Mouse (Mus musculus): Measurements from ENCODE around the gene Pafah1b3.

Gene Pafah1b3

DNA sequence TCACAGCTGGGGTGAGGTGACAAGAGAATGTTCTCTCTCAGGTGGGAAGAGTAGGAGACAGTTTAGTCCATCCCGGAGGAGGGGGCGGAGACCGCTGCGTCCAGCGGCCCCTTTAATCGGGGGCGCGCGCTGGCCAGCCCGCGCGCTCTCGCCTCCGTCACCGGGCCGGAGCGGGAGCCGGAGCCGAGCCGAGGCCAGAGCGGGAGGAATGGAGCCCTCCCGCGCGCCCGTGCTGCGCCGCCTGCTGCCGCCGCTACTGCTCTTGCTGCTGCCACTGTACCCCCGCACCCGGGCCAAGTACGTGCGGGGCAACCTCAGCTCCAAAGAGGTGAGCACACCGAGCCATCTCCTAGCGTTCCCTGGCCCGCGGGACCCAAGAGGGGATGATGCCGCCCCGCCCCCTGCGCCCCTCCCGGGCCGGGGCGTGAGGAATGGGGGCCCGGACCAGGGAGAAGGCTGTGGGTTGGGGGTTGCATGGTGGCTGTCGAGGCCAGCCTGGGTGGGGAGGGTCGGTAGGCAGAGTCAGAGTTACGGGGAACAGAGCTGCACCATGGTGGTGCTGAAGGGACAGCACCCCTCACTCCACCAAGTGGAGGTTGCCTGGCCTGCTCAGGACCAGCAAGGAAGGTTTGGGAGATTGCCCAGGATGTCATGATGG lies 8.3 kb upstream of the Pafah1b3 start, which contains the start of gene Tmem145:
Gene Tmem145 (plus strand): TSS at position 151 of the 658 bp plus-strand sequence.
- no peak for DNase-seq (ENCODE audit: low spot score in 2 of 2)

DNA sequence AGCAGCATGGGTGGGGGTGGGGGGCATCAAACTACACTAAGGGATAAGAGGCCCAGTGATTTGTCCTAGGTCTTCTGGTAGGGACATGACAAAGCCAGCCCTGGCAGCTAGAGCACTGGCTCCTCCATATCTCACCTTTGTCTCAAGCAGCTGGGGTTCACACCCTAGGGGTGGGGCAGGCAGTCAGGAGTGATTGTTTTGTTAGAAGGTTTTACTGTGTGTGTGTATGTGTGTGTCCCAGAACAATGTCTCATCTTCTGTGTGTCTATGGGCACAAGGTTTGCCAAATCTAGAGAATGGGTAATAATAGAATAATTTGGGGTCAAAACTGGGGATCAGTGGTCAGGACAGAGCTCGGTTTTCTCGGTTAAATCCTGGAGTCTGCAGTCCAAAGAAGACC lies 7.7 kb upstream of the Pafah1b3 start:
- DNase-seq (ENCODE audit: low spot score in 2 of 2) = no peak

DNA sequence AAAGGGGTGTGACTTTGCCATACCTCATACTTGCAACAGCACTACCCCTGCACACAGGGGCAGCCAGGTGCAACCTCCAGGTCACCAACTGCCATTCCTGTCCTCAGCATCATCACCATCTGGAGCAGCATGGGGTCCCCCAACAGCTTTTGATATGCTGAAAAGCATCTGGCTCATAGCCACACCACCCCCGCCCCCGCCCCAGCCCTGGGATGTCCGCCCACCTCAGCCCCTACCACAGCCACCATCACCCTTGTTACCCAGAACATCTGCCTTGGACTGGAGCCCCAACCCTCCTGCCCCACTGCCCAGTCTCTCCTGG lies 5.9 kb upstream of the Pafah1b3 start:
- no peak for DNase-seq (ENCODE audit: low spot score in 2 of 2)

DNA sequence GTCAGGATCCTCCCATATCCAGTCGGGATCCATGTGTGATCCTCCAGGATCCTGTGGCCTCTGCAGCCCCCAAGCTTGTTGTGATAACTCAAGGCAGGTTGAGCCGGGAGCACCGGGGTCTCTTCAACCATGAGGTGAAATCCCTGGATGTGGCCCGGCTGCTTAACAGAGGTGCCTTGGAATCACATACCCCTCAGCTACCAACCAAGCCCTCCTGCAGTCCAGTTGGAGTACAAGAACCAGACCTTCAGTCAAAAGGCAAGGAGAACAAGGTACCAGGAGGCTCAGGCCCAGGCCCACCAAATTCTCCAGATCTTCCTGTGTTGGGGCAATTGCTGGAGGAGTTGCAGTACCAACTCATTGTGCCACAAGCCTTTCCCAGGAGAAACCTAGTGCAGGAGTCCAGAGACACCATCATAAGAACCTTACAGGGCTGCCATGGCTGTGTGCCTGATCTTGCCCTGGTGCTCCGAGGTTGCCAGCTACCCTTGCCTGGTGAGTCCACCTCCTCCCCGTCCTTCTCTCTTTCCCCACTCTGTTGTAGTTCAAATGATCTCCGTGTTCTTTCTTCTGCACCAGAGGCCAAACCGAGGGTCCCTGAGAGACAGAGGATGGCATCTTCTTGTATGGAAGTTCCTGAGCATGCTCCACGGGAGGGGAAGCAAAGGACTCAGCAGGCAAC lies 5.4 kb upstream of the Pafah1b3 start:
- DNase-seq (ENCODE audit: low spot score in 2 of 2) = no peak

DNA sequence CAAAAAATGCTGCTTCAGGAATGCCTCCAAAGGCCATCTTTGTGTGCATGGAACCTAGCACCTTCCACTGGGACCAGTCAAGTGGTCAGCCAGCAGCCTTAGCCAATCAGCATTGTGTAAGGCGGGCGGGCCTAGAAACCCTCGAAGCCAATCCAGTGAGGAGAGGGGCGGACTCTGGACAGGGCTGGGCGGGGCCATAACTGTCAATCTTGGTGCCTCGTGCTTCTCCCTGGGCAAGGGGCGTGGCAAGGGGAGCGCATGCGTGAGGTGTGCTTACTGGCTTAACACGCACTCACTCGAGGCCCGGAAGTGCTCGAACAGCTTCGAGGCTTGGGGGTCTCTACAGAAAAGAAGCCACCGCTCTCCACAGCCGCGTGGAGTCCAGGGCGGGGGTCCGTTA lies 3.3 kb upstream of the Pafah1b3 start, which contains the start of gene Prr19:
Gene Prr19 (plus strand): TSS at position 349 of the 400 bp plus-strand sequence.
- DNase-seq (ENCODE audit: low spot score in 2 of 2) = no peak

DNA sequence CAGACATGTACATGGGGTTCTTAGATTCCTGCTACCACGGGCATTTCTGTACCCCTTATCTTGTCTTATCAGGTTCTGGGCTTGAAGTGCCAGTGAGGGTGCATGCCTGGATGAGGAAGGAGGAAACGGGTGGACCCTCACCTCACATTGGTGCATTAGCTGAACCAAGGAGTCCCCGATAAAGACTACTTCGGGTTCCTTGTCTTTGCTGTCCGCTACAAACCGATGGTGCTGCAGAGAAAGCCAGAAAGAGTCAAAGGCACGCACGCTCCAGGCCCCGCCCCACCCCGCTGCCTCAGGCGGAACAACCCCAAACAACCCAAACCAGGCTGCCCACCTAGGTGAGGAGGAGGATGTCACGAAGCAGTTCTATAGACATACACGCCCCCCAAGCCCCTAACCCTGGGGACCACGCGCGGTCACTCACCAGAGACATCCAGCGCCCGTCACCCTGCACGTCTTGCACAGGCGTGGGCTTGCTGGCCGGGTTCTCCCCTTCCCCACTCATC lies 787 bp downstream of the Pafah1b3 start:
- DNase-seq (ENCODE audit: low spot score in 2 of 2) = peak in 1 of 2 experiments; percentile 55

DNA sequence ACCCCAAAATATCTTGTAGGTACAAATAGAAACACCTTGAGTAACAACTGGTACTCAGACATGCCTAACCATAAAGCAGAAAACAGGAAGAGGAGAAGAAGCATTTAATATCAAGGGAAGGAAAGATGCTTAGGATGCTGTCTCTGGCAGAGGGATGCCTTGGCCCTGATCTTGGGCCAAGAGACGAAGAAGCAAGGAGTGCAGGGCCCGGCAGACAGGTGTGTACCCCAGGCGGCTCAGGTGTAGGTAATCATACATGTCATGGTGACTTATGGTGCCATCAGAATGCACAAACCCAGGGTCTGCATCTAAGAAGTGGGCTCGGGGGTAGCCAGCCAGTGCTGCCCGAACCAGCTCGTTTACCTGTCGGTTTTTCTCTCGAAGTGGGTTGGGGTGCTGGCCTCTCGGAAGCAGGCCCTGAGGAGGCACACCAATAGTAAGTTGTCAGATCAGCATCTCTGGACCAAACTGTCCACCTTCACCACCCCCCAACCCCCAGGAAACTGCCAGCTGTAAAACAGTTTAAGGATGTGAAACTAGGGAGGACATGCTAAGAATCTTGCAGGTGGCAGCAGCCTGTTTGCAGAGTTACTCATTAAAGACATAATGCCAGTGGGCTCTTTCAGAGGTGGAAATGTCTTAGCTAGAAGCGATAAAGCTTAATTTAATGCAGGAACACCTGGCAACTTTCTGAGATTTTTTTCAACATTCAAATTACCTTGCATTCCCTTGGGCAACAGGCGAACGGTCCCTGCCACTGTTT lies 2.6 kb downstream of the Pafah1b3 start:
- no peak for DNase-seq (ENCODE audit: low spot score in 2 of 2)

DNA sequence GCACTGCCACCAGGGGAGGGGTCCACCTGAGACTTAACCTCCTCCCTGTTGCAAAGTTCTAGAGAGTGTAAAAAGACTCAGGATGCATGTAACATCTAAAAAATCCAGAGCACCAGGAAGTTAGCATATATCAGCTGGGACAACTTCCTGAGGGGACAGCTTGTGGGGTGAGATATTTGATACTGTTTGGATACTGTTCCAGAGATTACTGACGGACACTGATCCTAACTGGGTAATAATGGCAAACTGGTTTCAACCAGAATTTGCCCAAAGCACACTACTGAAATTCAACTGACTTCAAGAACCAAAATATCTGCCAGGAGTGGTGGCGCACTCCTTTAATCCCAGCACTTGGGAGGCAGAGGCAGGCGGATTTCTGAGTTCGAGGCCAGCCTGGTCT lies 3.3 kb downstream of the Pafah1b3 start:
- no peak for DNase-seq (ENCODE audit: low spot score in 2 of 2)

DNA sequence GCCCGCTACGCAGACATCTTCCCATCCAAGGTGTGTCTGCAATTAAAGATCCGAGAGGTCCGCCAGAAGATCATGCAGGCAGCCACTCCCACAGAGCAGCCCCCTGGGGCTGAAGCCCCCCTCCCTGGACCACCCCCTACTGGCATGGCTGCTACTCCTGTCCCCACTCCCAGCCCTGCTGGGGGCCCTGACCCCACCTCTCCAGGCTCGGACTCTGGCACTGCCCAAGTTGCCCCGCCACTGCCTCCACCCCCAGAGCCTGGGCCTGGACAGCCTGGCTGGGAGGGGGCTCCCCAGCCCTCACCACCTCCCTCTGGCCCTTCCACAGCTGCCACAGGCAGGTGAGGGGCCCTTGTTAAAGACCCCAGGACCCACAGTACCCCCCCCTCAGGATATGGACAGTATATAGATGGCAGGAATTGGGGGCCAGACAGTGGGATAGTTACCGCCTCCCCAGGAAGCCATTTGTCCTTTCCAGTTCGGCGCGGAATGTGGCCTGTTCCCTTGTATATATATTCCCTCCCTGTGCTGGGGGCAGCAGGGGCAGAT lies 4.5 kb downstream of the Pafah1b3 start:
- no peak for DNase-seq (ENCODE audit: low spot score in 2 of 2)

DNA sequence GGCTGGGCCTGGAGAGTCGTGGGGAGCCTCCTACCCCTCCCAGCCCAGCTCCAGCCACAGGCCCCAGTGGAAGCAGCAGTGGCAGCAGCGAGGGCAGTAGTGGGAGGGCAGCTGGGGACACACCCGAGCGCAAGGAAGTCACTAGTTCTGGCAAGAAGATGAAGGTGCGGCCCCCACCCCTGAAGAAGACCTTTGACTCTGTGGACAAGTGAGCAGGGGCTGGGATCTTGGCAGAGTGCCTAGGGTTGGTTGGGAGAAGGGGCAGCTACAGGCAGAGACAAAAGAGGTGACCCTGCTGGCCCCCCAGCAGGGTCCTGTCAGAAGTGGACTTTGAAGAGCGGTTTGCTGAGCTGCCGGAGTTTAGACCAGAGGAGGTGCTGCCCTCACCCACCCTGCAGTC lies 5.7 kb downstream of the Pafah1b3 start:
- no peak for DNase-seq (ENCODE audit: low spot score in 2 of 2)

DNA sequence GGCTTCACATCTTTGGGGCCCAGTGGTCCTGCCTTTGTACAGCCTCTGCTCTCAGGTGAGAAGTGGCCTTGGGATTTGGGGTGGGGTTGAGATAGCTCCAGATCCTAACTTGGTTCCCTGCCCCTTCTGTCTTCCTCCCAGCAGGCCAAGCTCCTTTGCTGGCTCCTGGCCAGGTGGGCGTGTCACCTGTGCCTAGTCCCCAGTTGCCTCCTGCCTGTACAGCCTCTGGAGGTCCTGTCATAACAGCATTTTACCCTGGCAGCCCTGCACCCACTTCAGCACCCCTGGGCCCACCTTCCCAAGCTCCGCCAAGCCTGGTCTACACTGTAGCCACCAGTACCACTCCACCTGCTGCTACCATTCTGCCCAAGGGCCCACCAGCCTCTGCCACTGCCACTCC lies 6.9 kb downstream of the Pafah1b3 start:
- DNase-seq (ENCODE audit: low spot score in 2 of 2) = peak in 1 of 2 experiments; percentile 28

DNA sequence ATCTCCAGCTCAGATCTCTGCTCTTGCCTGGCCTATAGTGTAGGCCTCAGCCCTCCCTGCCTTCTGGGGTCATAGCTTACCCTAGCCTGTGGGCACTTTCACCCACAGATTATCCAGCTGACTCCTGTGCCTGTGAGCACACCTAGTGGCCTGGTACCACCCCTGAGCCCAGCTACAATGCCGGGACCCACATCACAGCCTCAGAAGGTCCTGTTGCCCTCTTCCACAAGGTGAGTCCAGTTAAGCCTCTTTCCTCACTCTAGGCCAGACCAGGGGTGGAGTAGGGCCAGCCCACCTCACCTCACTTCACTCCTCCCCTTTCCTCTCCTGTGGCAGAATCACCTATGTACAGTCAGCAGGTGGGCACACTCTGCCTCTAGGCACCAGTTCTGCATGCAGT lies 7.3 kb downstream of the Pafah1b3 start:
- DNase-seq (ENCODE audit: low spot score in 2 of 2) = no peak

DNA sequence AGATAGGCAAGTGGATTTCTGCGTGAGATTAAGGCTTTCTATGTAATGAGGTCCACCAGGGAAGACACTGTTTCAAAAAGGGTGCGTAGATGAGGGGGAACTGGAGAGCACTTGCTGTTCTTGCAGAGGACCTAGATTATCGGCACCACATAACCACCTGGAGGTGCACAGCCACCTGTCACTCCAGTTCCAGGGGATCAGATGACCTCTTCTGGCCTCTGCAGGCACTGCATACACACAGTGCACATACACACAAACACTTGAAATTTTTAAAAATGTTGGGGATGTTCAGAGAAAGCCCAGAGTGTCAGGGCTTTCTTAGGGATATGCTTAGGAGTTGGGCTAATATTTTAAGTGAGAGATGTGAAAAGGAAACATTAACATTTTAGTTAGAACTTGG lies 7.9 kb downstream of the Pafah1b3 start:
- DNase-seq (ENCODE audit: low spot score in 2 of 2) = no peak

DNA sequence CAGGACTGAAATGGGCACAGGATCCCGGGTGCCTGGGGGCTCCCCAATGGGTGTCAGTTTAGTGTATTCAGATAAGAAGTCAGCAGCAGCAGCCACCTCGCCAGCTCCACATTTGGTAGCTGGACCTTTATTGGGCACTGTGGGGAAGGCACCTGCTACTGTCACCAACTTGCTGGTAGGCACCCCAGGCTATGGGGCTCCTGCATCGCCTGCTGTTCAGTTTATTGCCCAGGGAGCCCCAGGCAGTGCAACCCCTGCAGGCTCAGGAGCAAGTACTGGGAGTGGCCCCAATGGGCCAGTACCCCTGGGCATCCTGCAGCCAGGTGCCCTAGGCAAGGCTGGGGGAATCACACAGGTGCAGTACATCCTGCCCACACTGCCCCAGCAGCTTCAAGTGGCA lies 9.1 kb downstream of the Pafah1b3 start:
- DNase-seq (ENCODE audit: low spot score in 2 of 2) = no peak

DNA sequence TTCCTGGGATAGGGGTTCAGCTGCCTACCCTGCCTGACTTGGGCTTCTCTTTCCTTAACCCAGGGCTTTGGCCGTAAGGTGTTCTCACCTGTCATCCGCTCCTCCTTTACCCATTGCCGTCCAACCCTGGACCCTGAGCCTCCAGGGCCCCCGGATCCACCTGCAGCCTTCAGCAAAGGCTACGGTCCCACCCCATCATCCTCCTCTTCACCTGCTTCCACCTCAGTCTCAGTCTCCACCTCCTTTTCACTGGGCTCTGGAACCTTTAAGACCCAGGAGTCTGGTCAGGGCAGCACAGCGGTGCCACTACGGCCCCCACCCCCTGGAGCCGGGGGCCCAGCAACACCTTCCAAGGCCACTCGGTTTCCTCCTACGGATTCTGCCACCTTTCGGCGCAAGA lies 9.8 kb downstream of the Pafah1b3 start:
- no peak for DNase-seq (ENCODE audit: low spot score in 2 of 2)

DNA sequence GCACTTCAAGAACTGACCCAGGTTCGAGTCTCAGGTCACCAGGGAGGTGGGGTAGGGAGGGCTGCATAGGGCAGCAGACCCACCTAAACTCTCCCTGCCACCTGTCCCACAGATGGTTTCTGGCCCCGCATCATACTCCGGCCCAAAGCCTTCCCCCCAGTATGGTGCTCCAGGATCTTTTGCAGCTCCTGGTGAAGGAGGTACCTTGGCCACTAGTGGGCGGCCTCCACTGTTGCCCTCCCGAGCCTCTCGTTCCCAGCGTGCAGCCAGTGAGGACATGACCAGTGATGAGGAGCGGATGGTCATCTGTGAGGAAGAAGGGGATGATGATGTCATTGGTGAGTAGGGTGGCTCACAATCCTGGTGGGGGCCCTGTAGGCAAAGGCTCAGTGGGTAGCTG lies 10.8 kb downstream of the Pafah1b3 start:
- no peak for DNase-seq (ENCODE audit: low spot score in 2 of 2)

DNA sequence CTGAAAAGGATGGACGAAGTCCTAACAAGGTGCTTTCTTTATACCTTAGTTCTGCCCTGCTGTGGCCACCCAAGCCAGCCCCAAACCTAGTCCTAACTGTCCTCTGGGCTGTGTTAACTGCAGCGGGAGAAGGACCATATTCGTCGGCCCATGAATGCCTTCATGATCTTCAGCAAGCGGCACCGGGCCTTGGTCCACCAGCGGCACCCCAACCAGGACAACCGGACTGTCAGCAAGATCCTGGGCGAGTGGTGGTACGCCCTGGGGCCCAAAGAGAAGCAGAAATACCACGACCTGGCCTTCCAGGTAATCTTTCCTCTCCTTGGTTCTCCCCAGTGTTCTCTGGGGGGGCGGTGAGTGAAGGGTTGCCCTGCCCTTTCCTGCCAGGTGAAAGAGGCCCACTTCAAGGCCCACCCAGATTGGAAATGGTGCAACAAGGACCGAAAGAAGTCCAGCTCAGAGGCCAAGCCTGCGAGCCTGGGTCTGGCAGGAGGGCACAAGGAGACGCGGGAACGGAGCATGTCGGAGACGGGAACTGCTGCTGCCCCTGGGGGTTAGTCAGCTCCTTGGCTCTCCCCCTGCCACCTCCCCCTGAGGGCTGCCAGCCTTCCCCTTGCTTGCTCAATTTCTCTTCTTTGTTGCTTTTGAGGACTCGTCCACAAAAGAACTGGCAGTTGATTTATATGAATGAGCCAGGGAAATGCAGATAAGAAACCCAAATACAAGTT lies 12.1 kb downstream of the Pafah1b3 start:
- DNase-seq (ENCODE audit: low spot score in 2 of 2) = no peak

DNA sequence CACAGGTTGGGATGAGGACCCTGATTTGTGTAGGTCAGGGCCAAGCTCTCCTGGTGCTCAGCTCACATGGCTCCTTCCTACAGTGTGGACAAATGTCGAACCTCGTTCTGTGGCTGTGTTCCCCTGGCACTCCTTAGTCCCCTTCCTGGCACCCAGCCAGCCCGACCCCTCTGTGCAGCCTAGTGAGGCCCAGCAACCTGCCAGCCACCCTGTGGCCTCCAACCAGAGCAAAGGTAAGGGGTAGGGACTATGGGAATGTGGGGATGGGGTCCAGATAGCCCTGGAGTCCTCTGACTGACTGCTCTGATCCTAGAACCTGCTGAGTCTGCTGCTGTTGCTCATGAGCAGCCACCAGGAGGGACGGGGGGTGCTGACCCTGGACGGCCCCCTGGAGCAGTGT lies 13.0 kb downstream of the Pafah1b3 start:
- DNase-seq (ENCODE audit: low spot score in 2 of 2) = no peak

DNA sequence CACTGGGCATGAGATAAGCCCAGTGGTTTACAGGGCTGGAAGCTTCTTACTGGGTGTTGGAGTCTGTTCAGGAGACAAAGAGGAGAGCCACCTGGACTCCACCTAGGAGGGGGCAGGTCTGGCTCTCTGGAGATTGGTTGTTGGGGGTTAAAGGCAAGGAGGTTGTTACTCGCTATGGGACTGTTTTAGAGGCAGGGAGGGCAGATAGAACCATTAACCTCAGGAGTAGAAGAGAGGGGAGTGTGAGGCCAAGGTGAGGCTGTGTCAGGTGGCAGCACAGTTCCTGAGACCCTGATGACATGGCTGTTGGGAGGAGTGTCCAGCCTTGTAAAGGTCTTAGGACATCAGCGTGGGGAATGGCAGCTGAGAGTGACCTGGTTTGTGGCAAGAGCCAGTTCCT lies 13.6 kb downstream of the Pafah1b3 start:
- DNase-seq (ENCODE audit: low spot score in 2 of 2) = no peak

DNA sequence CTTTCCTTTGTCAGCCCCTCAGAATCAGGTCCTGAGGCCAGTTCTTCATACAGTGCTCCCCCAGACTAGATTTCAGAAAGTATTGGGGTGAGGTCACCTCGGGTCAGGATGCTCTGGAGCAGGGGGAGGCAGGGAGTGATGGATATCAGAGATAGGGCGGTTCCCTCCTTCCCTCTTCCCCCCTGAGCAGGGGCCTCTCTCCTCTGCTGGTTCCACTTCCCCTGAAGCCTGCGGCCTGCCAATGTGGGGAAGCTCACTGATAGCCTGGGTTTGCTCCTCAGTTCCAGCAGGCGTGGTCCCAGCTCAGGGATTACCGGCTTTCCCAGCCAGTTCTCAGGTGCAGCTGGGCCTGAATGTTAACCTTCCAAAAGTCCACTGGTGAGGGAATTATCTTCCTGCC lies 14.1 kb downstream of the Pafah1b3 start:
- no peak for DNase-seq (ENCODE audit: low spot score in 2 of 2)

DNA sequence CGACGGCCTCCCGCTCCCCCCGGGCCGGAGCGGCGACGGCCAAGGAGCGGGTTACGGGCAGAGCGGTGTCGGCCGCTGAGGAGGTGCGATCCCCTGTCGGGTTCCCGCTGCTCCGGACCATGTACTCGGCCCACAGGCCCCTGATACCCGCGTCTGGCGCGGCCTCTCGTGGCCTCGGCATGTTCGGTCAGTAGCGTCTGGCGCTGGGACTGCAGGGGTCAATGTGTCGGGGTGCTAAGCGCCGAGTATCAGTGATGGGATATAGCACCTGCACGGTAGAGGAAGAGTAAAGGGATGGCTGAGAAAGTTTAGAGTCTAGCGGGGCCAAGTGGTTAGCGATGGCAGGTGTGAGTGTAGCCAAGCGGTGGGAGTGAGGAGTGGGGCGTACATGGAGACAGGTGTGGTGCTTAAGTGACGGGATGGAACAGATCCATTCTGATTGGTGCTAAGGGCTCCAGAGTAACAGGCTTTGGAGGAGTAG lies 15.0 kb downstream of the Pafah1b3 start:
- peak in 1 of 2 experiments; percentile 39 for DNase-seq (ENCODE audit: low spot score in 2 of 2)

All from spleen, postnatal 14 days (tissue).